Mouse (Mus musculus) midbrain, embryonic 14.5 days (tissue): ENCODE measurements around the gene Crlf3. TPM values are rescaled to one million over a fixed set of nuclear protein-coding genes. Genes with fewer than 3 reads are reported as not detected.
"Not testable (repeated sequence)": the region's sequence is repeated elsewhere in the genome, so short reads cannot be mapped to it uniquely, and the experiment has no call there.

Source experiments
- ATAC-seq: fragments of 200-750 bp; cut with Nextera tagmentation; 2 replicates; pipeline ENCODE4 v1.8.0; 2017; ENCODE audit warnings: moderate number of reproducible peaks, moderate library complexity; ENCODE audit not compliant: low FRiP score, low TSS enrichment
- DNase-seq: peaks from one replicate; pipeline ENCODE4 v3.0.0-alpha.2; 2015
- H3K27ac ChIP-seq: fragments of 300-500 bp; sonication (generic); replicated peaks from 2 replicates; pipeline ENCODE4 v1.5.1; 2014; ENCODE audit warnings: mild to moderate bottlenecking, low read depth, low read length, moderate library complexity
- H3K27me3 ChIP-seq: fragments of 300-500 bp; sonication (generic); 2 replicates; pipeline ENCODE4 v1.6.1; 2014; ENCODE audit warnings: low read length, control low read depth, mixed read lengths; ENCODE audit not compliant: control insufficient read depth, insufficient read depth
- H3K36me3 ChIP-seq: fragments of 300-500 bp; sonication (generic); 2 replicates; pipeline ENCODE4 v1.6.1; 2014; ENCODE audit warnings: low read length, control low read depth; ENCODE audit not compliant: control insufficient read depth, insufficient read depth
- H3K4me1 ChIP-seq: fragments of 300-500 bp; sonication (generic); 2 replicates; pipeline ENCODE4 v1.6.1; 2014; ENCODE audit warnings: mild to moderate bottlenecking, antibody characterized with exemption, low read length, control low read depth; ENCODE audit not compliant: control insufficient read depth, insufficient read depth
- H3K4me2 ChIP-seq: fragments of 300-500 bp; sonication (generic); 2 replicates; pipeline ENCODE4 v1.6.1; 2014; ENCODE audit warnings: mild to moderate bottlenecking, low read length, moderate library complexity
- H3K4me3 ChIP-seq: fragments of 300-500 bp; sonication (generic); replicated peaks from 2 replicates; pipeline ENCODE4 v1.5.1; 2014; ENCODE audit warnings: low read depth, low read length
- H3K9ac ChIP-seq: fragments of 300-500 bp; sonication (generic); replicated peaks from 2 replicates; pipeline ENCODE4 v1.6.1; 2014; ENCODE audit warnings: mild to moderate bottlenecking, low read length, moderate library complexity
- H3K9me3 ChIP-seq: fragments of 300-500 bp; sonication (generic); 2 replicates; pipeline ENCODE4 v1.6.1; 2016; ENCODE audit warnings: low read length, control low read depth, mixed read lengths; ENCODE audit not compliant: control insufficient read depth
- WGBS: fragments of 180-500 bp; shearing (Covaris S2); extraction: QIAGEN DNeasy Blood & Tissue Kit; methylation state at CpG from one replicate; pipeline ENCODE4 v1.1.7; 2014; 5-methylcytosine and 5-hydroxymethylcytosine counted together
- polyA plus RNA-seq: library from polyadenylated mRNA; unstranded; fragments of >200 nt; fragmentation: Nextera tagmentation; extraction: Ambion mirVana; gene quantifications from 2 replicates; pipeline ENCODE4 v1.2.1, GENCODE M21; 2014

Crlf3 gene
- polyA plus RNA-seq, 1 experiment from 2014 or later: 12.7 TPM

DNA sequence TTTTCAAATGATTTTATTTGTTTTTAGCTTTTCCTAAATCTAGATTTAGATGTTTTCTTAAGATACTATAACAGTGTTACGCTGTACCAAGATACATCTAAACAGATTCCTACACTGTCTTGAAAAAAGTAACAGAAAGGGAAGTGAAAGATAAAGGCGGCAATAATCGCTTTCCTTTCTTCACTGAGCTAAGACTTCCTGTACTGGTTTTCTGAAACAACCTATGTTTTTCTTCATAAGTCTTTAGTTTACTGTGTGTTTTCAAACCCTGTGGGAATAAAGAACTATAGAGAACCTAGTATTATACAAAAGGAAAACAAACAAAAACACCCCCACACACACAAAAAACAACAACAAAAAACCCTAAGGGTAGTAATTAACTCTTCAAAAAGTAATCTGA is 8.4 kb downstream of the Crlf3 start:
- no peaks in the 10 kb centered on the region for H3K36me3 ChIP-seq
- H3K4me3 ChIP-seq: no peak overlapping the region
- no peaks in the 10 kb centered on the region for H3K4me1 ChIP-seq
- no peak overlapping the region for H3K4me2 ChIP-seq
- WGBS: 97% methylated on average over 3 of the region's 3 CpGs
- H3K9ac ChIP-seq: no peak overlapping the region
- H3K27me3 ChIP-seq: no peaks in the 10 kb centered on the region
- ATAC-seq (no peak), DNase-seq (no peak)
- H3K27ac ChIP-seq: no peak overlapping the region
- no peaks in the 10 kb centered on the region for H3K9me3 ChIP-seq

DNA sequence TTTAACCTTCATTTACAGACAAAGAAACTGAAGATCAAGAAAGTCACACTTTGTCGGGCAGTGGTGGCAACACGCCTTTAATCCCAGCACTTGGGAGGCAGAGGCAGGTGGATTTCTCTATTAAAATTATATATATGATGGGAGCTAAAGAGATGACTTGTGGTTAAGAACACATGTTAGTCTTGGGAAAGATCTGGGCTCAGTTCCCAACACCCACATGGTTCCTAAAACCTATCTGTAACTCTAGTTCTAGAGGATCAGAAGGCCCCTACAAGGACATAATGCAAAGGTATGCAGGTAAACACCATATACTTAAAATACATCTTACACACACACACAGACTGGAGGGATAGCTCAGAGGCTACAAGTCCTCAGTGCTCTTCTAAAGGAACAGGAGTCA is 9.8 kb downstream of the Crlf3 start:
- Histone ChIP-seq H3K36me3 (no peaks in the 10 kb centered on the region), H3K4me1 (no peaks in the 10 kb centered on the region), H3K4me3 (no peak overlapping the region), H3K27me3 (no peaks in the 10 kb centered on the region), H3K9ac (no peak overlapping the region), H3K4me2 (no peak overlapping the region), H3K27ac (no peak overlapping the region), H3K9me3 (no peaks in the 10 kb centered on the region)
- ATAC-seq (no peak), DNase-seq (no peak)
- WGBS: 96% methylated on average over 2 of the region's 2 CpGs

DNA sequence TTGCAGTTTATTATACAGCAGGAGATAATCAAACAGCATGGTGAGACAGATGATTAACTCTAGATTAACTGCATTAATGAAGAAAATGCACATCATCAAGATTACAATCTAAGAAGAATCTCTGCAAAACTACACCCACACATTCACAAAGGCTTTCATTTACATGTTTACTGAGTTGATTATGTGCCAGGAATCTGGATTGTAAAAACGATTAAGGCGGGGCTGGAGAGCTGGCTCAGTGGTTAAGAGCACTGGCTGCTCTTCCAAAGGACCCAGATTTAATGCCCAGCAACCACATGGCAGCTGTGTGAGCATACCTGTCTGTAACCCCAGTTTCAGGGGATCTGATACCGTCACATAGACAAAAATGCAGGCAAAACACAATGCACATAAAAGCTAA is 11.0 kb downstream of the Crlf3 start:
- Histone ChIP-seq H3K27me3 (no peaks in the 10 kb centered on the region), H3K9ac (no peak overlapping the region), H3K4me3 (no peak overlapping the region), H3K9me3 (no peaks in the 10 kb centered on the region), H3K4me1 (no peaks in the 10 kb centered on the region), H3K36me3 (no peaks in the 10 kb centered on the region), H3K4me2 (no peak overlapping the region), H3K27ac (no peak overlapping the region)
- DNase-seq (no peak), ATAC-seq (no peak)
- 89% methylated on average over 3 of the region's 3 CpGs for WGBS

DNA sequence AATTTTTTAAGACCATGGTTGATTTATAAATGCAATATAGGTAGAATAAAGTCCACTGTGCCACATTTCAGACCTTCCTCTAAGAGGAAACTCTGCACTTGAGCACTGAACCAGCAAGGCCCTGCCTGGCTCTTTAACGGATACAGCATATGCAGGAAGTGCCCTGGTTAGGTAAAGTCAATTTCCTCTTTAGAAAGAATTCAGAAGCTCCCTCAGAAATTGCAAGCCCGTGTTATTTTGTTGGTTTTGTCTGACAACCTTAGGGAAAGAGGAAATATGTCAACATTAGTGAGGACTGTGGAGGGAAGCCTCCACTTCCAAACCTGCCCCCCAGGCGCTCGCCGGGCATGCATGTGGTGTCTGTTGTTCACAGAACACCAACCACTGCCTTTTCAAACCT is 13.2 kb downstream of the Crlf3 start:
- no peak overlapping the region for H3K4me2 ChIP-seq
- WGBS: 95% methylated on average over 5 of the region's 5 CpGs
- no peaks in the 10 kb centered on the region for H3K27me3 ChIP-seq
- no peaks in the 10 kb centered on the region for H3K9me3 ChIP-seq
- ATAC-seq (no peak), DNase-seq (no peak)
- H3K4me3 ChIP-seq: no peak overlapping the region
- H3K4me1 ChIP-seq: no peaks in the 10 kb centered on the region
- no peak overlapping the region for H3K9ac ChIP-seq
- H3K27ac ChIP-seq: no peak overlapping the region
- no peaks in the 10 kb centered on the region for H3K36me3 ChIP-seq

DNA sequence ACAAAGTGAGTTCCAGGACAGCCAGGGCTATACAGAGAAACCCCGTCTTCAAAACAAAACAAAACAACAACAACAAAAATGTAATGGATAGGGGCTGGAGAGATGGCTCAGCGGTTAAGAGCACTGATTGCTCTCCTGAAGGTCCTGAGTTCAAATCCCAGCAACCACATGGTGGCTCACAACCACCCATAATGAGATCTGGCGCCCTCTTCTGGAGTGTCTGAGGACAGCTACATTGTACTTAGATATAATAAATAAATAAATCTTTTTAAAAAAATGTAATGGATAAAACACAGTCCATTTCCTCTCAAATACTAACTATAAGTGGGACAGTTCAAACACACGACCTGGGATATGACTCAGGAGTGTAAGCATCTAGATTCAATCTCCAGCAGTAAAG is 14.4 kb downstream of the Crlf3 start:
- not testable (repeated sequence) for H3K9me3 ChIP-seq, H3K27ac ChIP-seq, H3K9ac ChIP-seq, DNase-seq, H3K4me1 ChIP-seq, H3K4me2 ChIP-seq, ATAC-seq, H3K27me3 ChIP-seq, H3K4me3 ChIP-seq, H3K36me3 ChIP-seq
- 90% methylated on average over 4 of the region's 4 CpGs for WGBS

DNA sequence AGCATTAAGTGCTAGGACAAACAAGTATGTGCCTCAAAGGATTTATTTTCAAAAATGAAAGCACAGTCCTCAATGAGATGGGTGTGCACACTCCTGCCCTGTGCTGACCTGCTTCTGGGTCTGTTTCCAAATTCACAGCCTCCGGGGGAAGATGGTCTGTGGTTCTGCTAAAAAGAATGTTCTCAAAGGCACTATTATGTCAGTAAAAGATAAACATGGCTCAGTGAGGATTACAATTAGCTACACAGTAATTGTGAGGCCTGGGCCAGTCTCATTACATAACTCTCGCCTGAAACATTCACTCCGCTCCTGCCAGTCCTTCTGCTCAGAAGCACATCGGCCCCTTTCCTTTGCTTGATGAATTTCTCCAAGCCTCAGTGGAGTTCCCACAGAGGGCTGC is 18.6 kb downstream of the Crlf3 start:
- Histone ChIP-seq H3K4me1 (no peaks in the 10 kb centered on the region), H3K27me3 (no peaks in the 10 kb centered on the region), H3K4me3 (no peak overlapping the region), H3K27ac (no peak overlapping the region), H3K36me3 (peaks cover 17% of the 10 kb centered on the region), H3K9me3 (no peaks in the 10 kb centered on the region), H3K9ac (no peak overlapping the region), H3K4me2 (no peak overlapping the region)
- 66% methylated on average over 4 of the region's 4 CpGs for WGBS
- DNase-seq (no peak), ATAC-seq (no peak)

DNA sequence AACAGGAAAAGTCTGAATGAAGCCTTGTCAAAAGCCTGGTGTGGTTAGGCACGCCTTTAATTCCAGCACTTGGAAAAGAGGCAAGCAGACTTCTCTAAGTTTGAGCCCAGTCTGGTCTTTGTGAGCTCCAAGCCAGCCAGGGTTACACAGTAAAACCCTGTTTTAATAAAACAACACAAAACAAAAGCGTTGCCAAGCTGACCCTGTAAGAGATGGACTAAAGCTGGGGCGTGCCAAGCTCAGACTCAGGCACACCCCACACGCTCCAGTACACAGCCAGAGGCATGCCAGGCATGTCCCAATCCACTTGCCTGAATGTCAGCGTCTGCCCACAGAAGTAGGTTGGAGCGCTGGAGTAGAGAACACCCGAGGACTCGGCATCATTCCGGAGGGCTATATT is 24.6 kb downstream of the Crlf3 start:
- no peak overlapping the region for H3K27ac ChIP-seq
- ATAC-seq (no peak), DNase-seq (no peak)
- WGBS: 92% methylated on average over 9 of the region's 9 CpGs
- H3K36me3 ChIP-seq: peaks cover 27% of the 10 kb centered on the region
- H3K4me3 ChIP-seq: no peak overlapping the region
- H3K4me1 ChIP-seq: no peaks in the 10 kb centered on the region
- no peak overlapping the region for H3K9ac ChIP-seq
- H3K27me3 ChIP-seq: no peaks in the 10 kb centered on the region
- H3K9me3 ChIP-seq: no peaks in the 10 kb centered on the region
- no peak overlapping the region for H3K4me2 ChIP-seq

DNA sequence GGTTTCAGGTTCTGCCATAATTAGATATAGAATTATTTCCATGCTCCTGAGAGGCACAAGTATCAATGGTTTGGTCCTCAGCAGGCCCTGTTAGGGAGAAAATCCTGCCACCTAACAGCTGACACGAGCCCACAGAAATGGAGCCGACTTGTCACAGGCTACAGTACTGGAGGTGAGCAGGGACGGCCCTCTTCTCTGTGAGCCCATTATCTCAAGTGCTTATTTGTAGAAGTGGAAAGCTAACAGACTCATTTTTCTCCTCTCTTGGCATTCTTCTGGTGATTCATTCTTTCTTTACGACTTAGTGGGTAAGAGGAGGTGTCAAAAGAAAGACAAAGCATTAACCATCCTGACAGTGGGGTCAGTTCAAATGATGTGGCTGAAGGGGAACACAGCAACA is 26.1 kb downstream of the Crlf3 start:
- Histone ChIP-seq H3K4me3 (no peak overlapping the region), H3K9me3 (no peaks in the 10 kb centered on the region), H3K9ac (no peak overlapping the region), H3K27ac (no peak overlapping the region), H3K4me1 (no peaks in the 10 kb centered on the region), H3K27me3 (no peaks in the 10 kb centered on the region), H3K36me3 (peaks cover 22% of the 10 kb centered on the region; the same call in 1 of the 2 replicates), H3K4me2 (no peak overlapping the region)
- DNase-seq (no peak), ATAC-seq (no peak)
- 87% methylated on average over 4 of the region's 4 CpGs for WGBS

DNA sequence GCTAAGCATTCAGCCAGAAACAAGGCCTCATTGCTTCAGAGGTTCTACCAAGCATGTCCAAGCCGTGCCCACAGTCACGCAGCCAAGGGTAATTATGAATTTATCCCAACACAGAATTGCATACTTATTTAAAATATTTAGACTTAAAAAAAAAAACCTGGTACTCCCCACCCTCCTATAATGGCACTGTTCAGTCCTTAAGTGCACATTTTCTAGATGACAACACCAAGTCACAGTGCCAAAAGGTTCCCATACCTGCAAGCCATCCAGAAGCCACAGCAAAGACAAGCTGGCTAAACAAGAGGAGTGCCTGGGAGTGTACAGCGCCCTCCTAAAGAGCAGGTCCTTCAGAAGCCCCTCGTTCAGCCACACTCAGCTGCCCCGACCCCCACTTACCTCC is 27.6 kb downstream of the Crlf3 start:
- no peaks in the 10 kb centered on the region for H3K27me3 ChIP-seq
- no peaks in the 10 kb centered on the region for H3K9me3 ChIP-seq
- no peak overlapping the region for H3K4me3 ChIP-seq
- H3K9ac ChIP-seq: no peak overlapping the region
- ATAC-seq: no peak
- no peaks in the 10 kb centered on the region for H3K4me1 ChIP-seq
- no peak for DNase-seq
- H3K27ac ChIP-seq: no peak overlapping the region
- WGBS: 83% methylated on average over 5 of the region's 5 CpGs
- H3K4me2 ChIP-seq: no peak overlapping the region
- H3K36me3 ChIP-seq: peaks cover 19% of the 10 kb centered on the region; the same call in 1 of the 2 replicates
